Mouse (Mus musculus): ENCODE data around the gene Rras2. TPM values are rescaled to one million over a fixed set of nuclear protein-coding genes. Genes with fewer than 3 reads are reported as not detected.

Gene Rras2
- polyA plus RNA-seq, 1 experiment from 2014 or later = 24.7 TPM

- H3K9ac ChIP-seq (ENCODE audit: low read depth, low read length) = no peak overlapping the region
- H3K4me2 ChIP-seq (ENCODE audit: low read length) = no peak overlapping the region
- no peaks in the 10 kb centered on the region for H3K27me3 ChIP-seq (ENCODE audit: control insufficient read depth, insufficient read depth, low read depth, low read length)
- ATAC-seq = no peak
- no peak overlapping the region for H3K27ac ChIP-seq (ENCODE audit: low read length)
- no peak overlapping the region for H3K4me3 ChIP-seq (ENCODE audit: low read depth, low read length)
- H3K4me1 ChIP-seq (ENCODE audit: control insufficient read depth, insufficient read depth, low read length) = peaks cover 6% of the 10 kb centered on the region; the same call in 1 of the 2 replicates
- WGBS = 62% methylated on average over 4 of the region's 4 CpGs
- no peaks in the 10 kb centered on the region for H3K9me3 ChIP-seq (replicated peaks; ENCODE audit: control insufficient read depth, low read length, poor library complexity, severe bottlenecking)
- no peaks in the 10 kb centered on the region for H3K36me3 ChIP-seq (ENCODE audit: control insufficient read depth, insufficient read depth, low read length)
Measured at GRCm38 (mm10) chr7:114149135-114149534, 31.6 kb upstream of the Rras2 start.

DNA sequence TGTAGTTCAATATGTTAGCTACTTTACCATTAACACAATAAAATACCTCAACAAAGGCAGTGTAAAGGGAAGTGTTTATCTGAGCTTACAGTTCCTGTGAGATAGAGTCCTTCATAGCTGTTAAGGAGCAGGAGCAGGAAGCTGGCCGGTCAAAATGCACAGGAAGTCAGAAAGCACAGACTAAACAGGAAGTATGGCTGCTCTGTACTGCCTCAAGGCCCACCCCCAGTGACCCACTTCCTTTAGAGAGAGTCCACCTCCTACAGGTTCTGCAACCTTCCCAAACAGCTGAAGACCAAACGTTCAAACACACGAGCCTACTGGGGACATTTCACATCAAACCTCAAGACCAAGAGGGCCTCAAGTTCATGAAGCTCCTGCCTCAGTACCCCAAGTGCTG, 28.3 kb upstream of the Rras2 start:
- Histone ChIP-seq H3K27ac (ENCODE audit: low read length) (no peak overlapping the region), H3K9ac (ENCODE audit: low read depth, low read length) (no peak overlapping the region), H3K4me1 (ENCODE audit: control insufficient read depth, insufficient read depth, low read length) (no peaks in the 10 kb centered on the region), H3K36me3 (ENCODE audit: control insufficient read depth, insufficient read depth, low read length) (no peaks in the 10 kb centered on the region), H3K4me3 (ENCODE audit: low read depth, low read length) (no peak overlapping the region), H3K9me3 (replicated peaks; ENCODE audit: control insufficient read depth, low read length, poor library complexity, severe bottlenecking) (no peaks in the 10 kb centered on the region), H3K27me3 (ENCODE audit: control insufficient read depth, insufficient read depth, low read depth, low read length) (no peaks in the 10 kb centered on the region), H3K4me2 (ENCODE audit: low read length) (no peak overlapping the region)
- 88% methylated on average over 3 of the region's 3 CpGs for WGBS
- no peak for ATAC-seq

GRCm38 (mm10) chr7:114142151-114142798, 24.7 kb upstream of the Rras2 start:
- H3K9ac ChIP-seq (ENCODE audit: low read depth, low read length) = no peak overlapping the region
- WGBS = 74% methylated on average over 10 of the region's 10 CpGs

GRCm38 (mm10) chr7:114140026-114140425, 22.4 kb upstream of the Rras2 start:
- H3K4me2 ChIP-seq (ENCODE audit: low read length) = no peak overlapping the region
- no peaks in the 10 kb centered on the region for H3K36me3 ChIP-seq (ENCODE audit: control insufficient read depth, insufficient read depth, low read length)
- no peak overlapping the region for H3K27ac ChIP-seq (ENCODE audit: low read length)
- peaks cover 3% of the 10 kb centered on the region for H3K4me1 ChIP-seq (ENCODE audit: control insufficient read depth, insufficient read depth, low read length)
- no peaks in the 10 kb centered on the region for H3K27me3 ChIP-seq (ENCODE audit: control insufficient read depth, insufficient read depth, low read depth, low read length)
- 88% methylated on average over 7 of the region's 7 CpGs for WGBS
- no peaks in the 10 kb centered on the region for H3K9me3 ChIP-seq (replicated peaks; ENCODE audit: control insufficient read depth, low read length, poor library complexity, severe bottlenecking)
- H3K9ac ChIP-seq (ENCODE audit: low read depth, low read length) = no peak overlapping the region
- H3K4me3 ChIP-seq (ENCODE audit: low read depth, low read length) = no peak overlapping the region
- no peak for ATAC-seq

More at GRCm38 (mm10) chr7:114142151-114142798, 24.7 kb upstream of the Rras2 start:
- Histone ChIP-seq H3K4me3 (ENCODE audit: low read depth, low read length) (no peak overlapping the region), H3K4me2 (ENCODE audit: low read length) (no peak overlapping the region), H3K27ac (ENCODE audit: low read length) (no peak overlapping the region), H3K36me3 (ENCODE audit: control insufficient read depth, insufficient read depth, low read length) (no peaks in the 10 kb centered on the region), H3K9me3 (replicated peaks; ENCODE audit: control insufficient read depth, low read length, poor library complexity, severe bottlenecking) (no peaks in the 10 kb centered on the region), H3K4me1 (ENCODE audit: control insufficient read depth, insufficient read depth, low read length) (no peaks in the 10 kb centered on the region), H3K27me3 (ENCODE audit: control insufficient read depth, insufficient read depth, low read depth, low read length) (no peaks in the 10 kb centered on the region)
- ATAC-seq = no peak

DNA sequence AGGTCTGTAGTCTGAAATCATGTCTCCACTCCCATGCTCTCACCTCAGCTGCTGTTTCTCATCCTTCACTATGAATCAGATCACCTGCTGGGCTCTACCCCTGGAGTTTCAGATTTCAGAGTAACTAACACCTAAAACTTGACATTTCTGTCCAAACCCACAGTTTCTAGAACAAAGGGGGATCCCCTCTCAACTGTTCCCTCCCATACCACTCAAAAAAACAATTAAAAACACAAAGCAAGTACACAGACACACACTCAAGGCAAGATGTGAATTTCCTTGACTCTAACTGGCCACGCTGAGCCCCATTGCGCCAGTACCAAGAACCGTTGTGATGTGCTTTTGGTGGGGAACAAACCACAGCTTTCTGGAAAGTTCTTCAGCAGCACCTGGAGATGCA, 21.8 kb upstream of the Rras2 start:
- no peaks in the 10 kb centered on the region for H3K9me3 ChIP-seq (replicated peaks; ENCODE audit: control insufficient read depth, low read length, poor library complexity, severe bottlenecking)
- peaks cover 4% of the 10 kb centered on the region for H3K4me1 ChIP-seq (ENCODE audit: control insufficient read depth, insufficient read depth, low read length)
- H3K27me3 ChIP-seq (ENCODE audit: control insufficient read depth, insufficient read depth, low read depth, low read length) = no peaks in the 10 kb centered on the region
- H3K27ac ChIP-seq (ENCODE audit: low read length) = no peak overlapping the region
- WGBS = 89% methylated on average over 3 of the region's 3 CpGs
- no peak overlapping the region for H3K9ac ChIP-seq (ENCODE audit: low read depth, low read length)
- ATAC-seq = no peak
- H3K36me3 ChIP-seq (ENCODE audit: control insufficient read depth, insufficient read depth, low read length) = no peaks in the 10 kb centered on the region
- no peak overlapping the region for H3K4me3 ChIP-seq (ENCODE audit: low read depth, low read length)
- no peak overlapping the region for H3K4me2 ChIP-seq (ENCODE audit: low read length)

GRCm38 (mm10) chr7:114138261-114138660, 20.7 kb upstream of the Rras2 start:
- no peaks in the 10 kb centered on the region for H3K9me3 ChIP-seq (replicated peaks; ENCODE audit: control insufficient read depth, low read length, poor library complexity, severe bottlenecking)
- ATAC-seq = no peak
- peaks cover 4% of the 10 kb centered on the region for H3K4me1 ChIP-seq (ENCODE audit: control insufficient read depth, insufficient read depth, low read length)
- H3K4me3 ChIP-seq (ENCODE audit: low read depth, low read length) = no peak overlapping the region
- H3K36me3 ChIP-seq (ENCODE audit: control insufficient read depth, insufficient read depth, low read length) = no peaks in the 10 kb centered on the region
- H3K4me2 ChIP-seq (ENCODE audit: low read length) = no peak overlapping the region
- H3K27ac ChIP-seq (ENCODE audit: low read length) = no peak overlapping the region
- H3K27me3 ChIP-seq (ENCODE audit: control insufficient read depth, insufficient read depth, low read depth, low read length) = no peaks in the 10 kb centered on the region
- no peak overlapping the region for H3K9ac ChIP-seq (ENCODE audit: low read depth, low read length)
- WGBS = 90% methylated on average over 2 of the region's 2 CpGs

- peak overlapping the region; percentile 8 for H3K4me2 ChIP-seq (ENCODE audit: low read length)
- H3K27me3 ChIP-seq (ENCODE audit: control insufficient read depth, insufficient read depth, low read depth, low read length) = no peaks in the 10 kb centered on the region
- 21% methylated on average over 6 of the region's 6 CpGs for WGBS
- H3K4me3 ChIP-seq (ENCODE audit: low read depth, low read length) = no peak overlapping the region
- H3K4me1 ChIP-seq (ENCODE audit: control insufficient read depth, insufficient read depth, low read length) = peaks cover 4% of the 10 kb centered on the region
- ATAC-seq = no peak
- H3K9ac ChIP-seq (ENCODE audit: low read depth, low read length) = no peak overlapping the region
- no peak overlapping the region for H3K27ac ChIP-seq (ENCODE audit: low read length)
- H3K36me3 ChIP-seq (ENCODE audit: control insufficient read depth, insufficient read depth, low read length) = no peaks in the 10 kb centered on the region
- no peaks in the 10 kb centered on the region for H3K9me3 ChIP-seq (replicated peaks; ENCODE audit: control insufficient read depth, low read length, poor library complexity, severe bottlenecking)
Measured at GRCm38 (mm10) chr7:114135166-114135565, 17.6 kb upstream of the Rras2 start.

- no peaks in the 10 kb centered on the region for H3K9me3 ChIP-seq (replicated peaks; ENCODE audit: control insufficient read depth, low read length, poor library complexity, severe bottlenecking)
- H3K4me3 ChIP-seq (ENCODE audit: low read depth, low read length) = no peak overlapping the region
- H3K36me3 ChIP-seq (ENCODE audit: control insufficient read depth, insufficient read depth, low read length) = no peaks in the 10 kb centered on the region
- no peak overlapping the region for H3K27ac ChIP-seq (ENCODE audit: low read length)
- 21% methylated on average over 3 of the region's 5 CpGs for WGBS
- no peak overlapping the region for H3K9ac ChIP-seq (ENCODE audit: low read depth, low read length)
- H3K4me1 ChIP-seq (ENCODE audit: control insufficient read depth, insufficient read depth, low read length) = peaks cover 4% of the 10 kb centered on the region
- H3K27me3 ChIP-seq (ENCODE audit: control insufficient read depth, insufficient read depth, low read depth, low read length) = no peaks in the 10 kb centered on the region
- no peak overlapping the region for H3K4me2 ChIP-seq (ENCODE audit: low read length)
- ATAC-seq = no peak
Measured at GRCm38 (mm10) chr7:114133957-114134356, 16.4 kb upstream of the Rras2 start.

- H3K9ac ChIP-seq (ENCODE audit: low read depth, low read length) = no peak overlapping the region
- H3K27me3 ChIP-seq (ENCODE audit: control insufficient read depth, insufficient read depth, low read depth, low read length) = no peaks in the 10 kb centered on the region
Measured at GRCm38 (mm10) chr7:114132316-114132715, 14.7 kb upstream of the Rras2 start.

More at GRCm38 (mm10) chr7:114132316-114132715, 14.7 kb upstream of the Rras2 start:
- Histone ChIP-seq H3K36me3 (ENCODE audit: control insufficient read depth, insufficient read depth, low read length) (no peaks in the 10 kb centered on the region), H3K27ac (ENCODE audit: low read length) (no peak overlapping the region), H3K4me1 (ENCODE audit: control insufficient read depth, insufficient read depth, low read length) (peaks cover 4% of the 10 kb centered on the region), H3K4me3 (ENCODE audit: low read depth, low read length) (no peak overlapping the region), H3K9me3 (replicated peaks; ENCODE audit: control insufficient read depth, low read length, poor library complexity, severe bottlenecking) (no peaks in the 10 kb centered on the region), H3K4me2 (ENCODE audit: low read length) (no peak overlapping the region)
- 26% methylated on average over 8 of the region's 8 CpGs for WGBS
- ATAC-seq = no peak
